Mouse (Mus musculus) MEL (cell line): ENCODE data around the gene Snf8.

Experiments
- BHLHE40 ChIP-seq: IDR thresholded peaks from 2 replicates; pipeline ENCODE4 v1.6.1; 2012; ENCODE audit warnings: low read depth, mild to moderate bottlenecking, inconsistent platforms, low read length, improper control_type of control experiment, borderline replicate concordance
- GABPA ChIP-seq: IDR thresholded peaks from 2 replicates; pipeline ENCODE4 v1.6.1; 2012; ENCODE audit warnings: low read depth, mild to moderate bottlenecking, inconsistent platforms, low read length, improper control_type of control experiment, moderate library complexity
- HCFC1 ChIP-seq: IDR thresholded peaks from 2 replicates; pipeline ENCODE4 v1.6.1; 2012; ENCODE audit warnings: low read depth, mild to moderate bottlenecking, inconsistent platforms, low read length, improper control_type of control experiment, moderate library complexity
- JUND ChIP-seq: IDR thresholded peaks from 2 replicates; pipeline ENCODE4 v1.6.1; 2011; ENCODE audit warnings: low read depth, mild to moderate bottlenecking, improper control_type of control experiment, low read length
- MAX ChIP-seq: IDR thresholded peaks from 2 replicates; pipeline ENCODE4 v1.6.1; 2011; ENCODE audit warnings: low read length, improper control_type of control experiment
- MEF2A ChIP-seq: IDR thresholded peaks from 2 replicates; pipeline ENCODE4 v1.6.1; 2014; ENCODE audit warnings: low read depth, mild to moderate bottlenecking, inconsistent platforms, low read length, improper control_type of control experiment; ENCODE audit not compliant: poor library complexity, insufficient replicate concordance, severe bottlenecking; ENCODE audit errors: extremely low read depth
- POLR2A ChIP-seq, 2 experiments: IDR thresholded peaks; 2 replicates each; pipeline ENCODE4 v1.6.1; 2011 to 2012; ENCODE audit warnings: low read length in 2 of 2, mild to moderate bottlenecking in 2 of 2, control low read depth in 1 of 2, improper control_type of control experiment in 1 of 2, low read depth in 1 of 2, moderate library complexity in 1 of 2; ENCODE audit not compliant: control insufficient read depth in 1 of 2, insufficient read depth in 1 of 2, poor library complexity in 1 of 2
- POLR2AphosphoS2 ChIP-seq: IDR thresholded peaks from 2 replicates; pipeline ENCODE4 v1.6.1; 2011; ENCODE audit warnings: low read length, improper control_type of control experiment
- RCOR1 ChIP-seq: IDR thresholded peaks from 2 replicates; pipeline ENCODE4 v1.6.1; 2012; ENCODE audit warnings: low read depth, mild to moderate bottlenecking, inconsistent platforms, low read length, improper control_type of control experiment
- TBP ChIP-seq: IDR thresholded peaks from 2 replicates; pipeline ENCODE4 v1.8.0; 2011; ENCODE audit warnings: low read depth, low read length, improper control_type of control experiment
- USF1 ChIP-seq: IDR thresholded peaks from 2 replicates; pipeline ENCODE4 v1.6.1; 2014; ENCODE audit warnings: low read depth, mild to moderate bottlenecking, inconsistent platforms, low read length, improper control_type of control experiment, moderate library complexity

DNA sequence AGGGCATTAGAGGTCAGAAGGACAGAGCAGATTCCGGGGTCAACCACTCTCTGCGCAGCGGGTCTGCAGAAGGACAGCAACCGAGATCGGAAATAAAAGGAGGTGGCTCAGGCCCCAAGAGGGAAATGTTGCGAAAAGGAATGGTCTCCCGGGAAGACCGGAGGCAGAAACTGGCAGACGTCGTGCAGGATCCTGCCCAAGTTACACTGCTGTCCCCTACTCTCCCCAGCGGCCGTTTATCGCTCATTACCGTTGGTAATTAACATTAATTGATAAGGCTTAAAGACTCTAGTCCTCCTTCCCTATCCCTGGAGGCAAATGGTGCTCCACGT is 40.5 kb downstream of the Snf8 start:
- TF ChIP-seq GABPA (no peak), POLR2AphosphoS2 (no peak), MAX (no peak), MEF2A (no peak), TBP (no peak), JUND (no peak), RCOR1 (no peak), BHLHE40 (no peak), USF1 (no peak), POLR2A (IDR thresholded peaks at IDR 0.05; ENCODE audit: control insufficient read depth in 1 of 2, insufficient read depth in 1 of 2, low read depth in 1 of 2, low read length in 2 of 2, poor library complexity in 1 of 2) (no peak), HCFC1 (no peak)
